Mouse (Mus musculus) lung, adult 18-20 months (tissue): ENCODE measurements at regions not wholly inside any gene's neighbourhood (a gene's known extent, or its start where the extent isn't known, plus 50 kb on each side); places are given as distances from the start of the nearest gene placed in this dataset.
A peak's percentile ranks its signal among the peaks of the same experiment; 100 is the strongest.
"Not testable (repeated sequence)": the region's sequence is repeated elsewhere in the genome, so short reads cannot be mapped to it uniquely, and the experiment has no call there.

Experiments
- DNase-seq, 2 experiments: peaks; one replicate each; pipeline ENCODE4 v3.0.0; 2022; ENCODE audit warnings: mixed read lengths in 2 of 2

GRCm38 (mm10) chr6:22716864-22717557 is 158.3 kb upstream of the Ptprz1 start:
- DNase-seq = no peak

DNA sequence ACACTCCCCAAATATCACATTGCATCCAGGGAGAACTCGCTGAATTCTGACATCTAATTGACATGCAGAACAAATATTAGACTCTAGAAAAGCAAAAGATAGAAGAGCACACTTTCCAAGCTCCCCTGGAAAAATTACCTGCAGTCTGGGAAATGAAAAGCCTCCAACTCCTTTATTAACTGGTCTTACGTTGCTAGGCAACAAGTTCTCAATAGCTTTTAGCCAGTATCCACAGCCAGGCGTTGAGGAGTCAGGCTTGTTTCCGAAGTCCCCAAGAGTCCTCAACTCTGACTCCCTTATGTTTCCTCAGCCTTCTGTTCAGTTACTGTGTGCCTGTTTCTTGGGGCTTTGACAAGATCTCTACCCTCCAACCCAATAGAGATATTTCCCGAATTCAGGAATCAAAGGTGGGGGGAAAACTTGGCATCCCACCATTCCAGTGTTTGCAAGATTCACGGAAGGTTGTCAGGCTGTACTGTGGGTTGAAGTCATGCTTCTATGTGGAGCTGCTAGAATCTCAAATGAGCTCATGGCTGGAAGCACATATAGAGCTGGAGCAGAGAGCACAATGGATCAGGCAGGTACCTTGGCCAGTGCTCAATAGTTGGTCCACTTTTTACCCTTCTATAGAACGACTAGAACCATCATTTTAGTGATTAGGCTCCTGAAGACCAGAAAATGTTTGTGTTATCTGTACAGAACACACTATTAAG is 159.0 kb upstream of the Ptprz1 start:
- no peak for DNase-seq

DNA sequence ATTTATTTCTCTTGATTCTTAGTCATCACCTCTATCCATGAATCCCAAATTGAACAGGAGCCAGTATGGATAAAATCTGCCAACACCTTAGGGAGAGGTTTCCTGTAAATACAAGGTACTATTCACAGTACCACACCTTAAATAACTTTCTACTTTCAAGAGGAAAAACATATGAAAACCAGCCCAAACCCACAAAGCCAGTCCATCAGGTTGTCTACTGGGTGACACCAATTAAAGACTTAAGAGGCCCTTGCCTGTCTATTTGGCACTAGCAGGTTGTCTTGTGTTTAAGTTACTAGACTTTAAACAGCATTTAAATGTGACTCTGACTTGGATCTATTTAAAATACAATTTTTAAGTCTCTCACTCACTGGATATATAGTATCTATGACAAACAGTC is 177.1 kb upstream of the Ptprz1 start:
- DNase-seq = no peak

DNA sequence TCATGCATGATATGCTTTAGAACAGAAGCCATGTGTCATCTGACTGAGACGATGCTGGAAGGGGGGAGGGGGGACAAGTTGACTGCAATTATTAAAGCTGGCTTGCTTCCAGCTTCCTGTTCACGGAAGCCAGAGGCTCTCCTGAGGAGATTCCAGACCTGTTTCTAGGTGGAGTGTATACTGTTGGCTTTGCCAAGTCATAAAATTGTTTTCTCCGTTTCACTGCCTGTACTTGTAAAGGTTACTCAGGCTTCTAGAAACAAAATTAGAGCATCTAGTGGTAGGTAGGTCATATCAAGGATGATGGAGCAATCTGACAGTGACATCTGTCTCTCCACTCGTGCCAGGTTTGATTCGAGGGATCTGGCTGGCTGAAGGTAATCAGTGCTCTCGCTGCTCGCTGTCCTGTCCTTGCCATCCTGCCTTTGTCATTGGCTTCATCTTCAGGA is 186.6 kb upstream of the Ptprz1 start:
- DNase-seq = no peak

- DNase-seq = no peak
These were observed 200.7 kb upstream of the Ptprz1 start for GRCm38 (mm10) chr6:22674586-22674929.

DNA sequence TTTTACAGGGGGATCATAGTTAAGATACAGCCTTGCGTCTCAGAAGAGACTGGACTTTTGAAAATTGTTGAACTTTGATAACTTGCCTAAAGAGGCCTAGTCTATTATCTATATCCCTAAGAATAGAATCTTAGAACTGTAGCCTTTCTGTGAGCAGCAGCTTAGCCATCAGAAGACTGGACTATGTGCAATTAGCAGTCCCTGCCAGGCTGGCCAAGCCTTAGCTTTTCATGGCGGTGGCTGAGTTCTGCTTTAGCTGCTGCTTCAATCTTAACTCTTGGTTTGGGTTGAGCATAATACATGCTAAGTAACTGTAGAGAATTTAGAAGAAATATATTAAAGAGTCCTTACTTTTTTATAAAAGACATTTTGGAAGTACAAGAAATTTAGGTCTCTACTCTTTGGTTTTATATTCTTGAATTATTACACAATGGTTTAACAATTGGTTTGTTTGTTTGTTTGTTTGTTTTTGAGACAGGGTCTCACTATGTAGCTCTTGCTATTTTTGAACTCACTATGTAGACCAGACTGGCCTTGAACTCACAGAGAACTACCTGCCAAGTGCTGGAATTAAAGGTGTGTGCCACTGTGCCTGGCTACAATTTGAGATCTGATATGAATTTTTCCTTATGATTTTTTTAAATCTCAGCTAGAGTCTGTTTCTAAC is 201.2 kb upstream of the Ptprz1 start:
- DNase-seq = no peak

DNA sequence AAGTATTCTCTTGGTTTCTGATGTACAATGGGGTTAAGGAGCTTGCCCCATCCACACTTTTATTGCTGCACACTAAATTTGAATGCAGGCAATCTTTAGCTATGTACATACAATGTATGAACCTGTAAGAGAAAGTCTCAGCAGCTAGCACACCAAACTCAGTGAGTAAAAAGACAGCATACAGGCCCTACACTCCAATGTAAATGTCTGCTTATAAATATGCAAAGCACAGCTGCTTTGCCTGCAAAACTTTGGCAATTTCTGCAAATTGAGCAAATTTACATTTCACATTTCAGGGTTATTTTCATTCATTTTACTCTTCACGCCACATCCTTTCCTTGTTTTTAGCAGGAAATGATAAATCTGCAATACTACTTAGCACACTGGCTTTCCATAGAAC is 203.8 kb upstream of the Ptprz1 start:
- DNase-seq = no peak

- no peak for DNase-seq
These were observed 206.9 kb upstream of the Ptprz1 start for GRCm38 (mm10) chr6:22668190-22668975.

DNA sequence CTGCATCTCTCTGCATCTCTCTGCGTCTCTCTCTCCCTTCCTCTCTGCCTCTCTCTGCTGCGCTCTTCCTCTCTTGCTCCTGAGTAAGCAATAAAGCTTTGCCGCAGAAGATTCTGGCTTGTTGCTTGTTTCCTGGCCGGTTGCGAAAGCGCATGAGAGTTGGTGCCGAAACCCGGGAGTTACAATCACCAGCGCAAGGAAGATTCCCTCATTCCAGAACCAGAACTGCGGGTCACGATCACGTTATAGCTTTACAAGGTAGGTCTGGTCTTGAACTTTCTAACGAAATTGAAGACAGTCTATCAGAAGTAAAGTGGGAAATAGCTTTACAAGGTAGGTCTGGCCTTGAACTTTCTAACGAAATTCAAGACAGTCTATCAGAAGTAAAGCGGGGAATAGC is 217.9 kb upstream of the Ptprz1 start:
- not testable (repeated sequence) for DNase-seq

- DNase-seq = no peak
These were observed 235.2 kb upstream of the Ptprz1 start for GRCm38 (mm10) chr6:22640100-22640499.

- DNase-seq = no peak
These were observed 240.2 kb upstream of the Ptprz1 start for GRCm38 (mm10) chr6:22635141-22635540.

- no peak for DNase-seq
These were observed 240.6 kb upstream of the Ptprz1 start for GRCm38 (mm10) chr6:22634740-22635139.

DNA sequence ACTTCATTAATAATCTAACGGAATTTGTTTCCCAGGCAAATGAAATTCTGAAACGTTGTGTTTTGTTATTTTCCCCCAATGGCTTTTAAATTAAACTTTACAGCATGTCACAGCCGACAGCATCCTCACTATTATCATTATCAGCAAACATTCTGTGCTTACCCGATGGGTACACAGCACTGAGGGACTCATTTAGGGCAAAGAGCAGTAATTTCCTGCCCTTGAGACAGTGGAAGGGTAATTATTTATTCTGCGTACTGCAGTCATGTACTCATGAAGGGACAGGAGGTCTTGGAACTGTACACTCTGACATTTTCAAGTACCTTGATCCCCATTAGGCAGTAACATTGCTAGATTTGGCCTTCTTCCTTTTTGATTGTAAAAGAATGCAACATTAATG is 235.5 kb upstream of the Fam3c start:
- no peak for DNase-seq

GRCm38 (mm10) chr6:22584851-22585250 is 228.8 kb upstream of the Fam3c start:
- DNase-seq = no peak

DNA sequence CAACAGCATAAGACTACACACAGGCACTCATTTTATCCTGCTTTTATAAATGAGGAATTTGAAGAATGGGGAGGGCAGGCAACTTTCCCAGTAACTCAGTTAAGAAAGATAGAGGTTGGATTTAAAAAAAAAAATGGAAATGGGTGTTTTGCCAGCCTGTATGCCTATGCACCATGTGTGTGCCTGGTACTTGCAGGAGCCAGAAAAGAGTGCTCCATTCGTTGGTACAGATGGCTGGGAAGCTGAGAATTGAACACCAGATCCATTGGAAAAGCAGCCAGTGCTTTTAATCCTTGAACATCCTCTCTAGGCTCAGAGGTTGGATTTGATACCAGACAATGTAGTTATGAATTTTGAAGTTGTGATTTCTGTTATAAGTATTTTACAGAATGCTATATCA is 216.9 kb upstream of the Fam3c start:
- DNase-seq = no peak

GRCm38 (mm10) chr6:22567891-22568290 is 211.8 kb upstream of the Fam3c start:
- DNase-seq = no peak

- DNase-seq = no peak
These were observed 192.5 kb upstream of the Fam3c start for GRCm38 (mm10) chr6:22548296-22549245.

- DNase-seq = no peak
These were observed 185.6 kb upstream of the Fam3c start for GRCm38 (mm10) chr6:22541603-22542002.

GRCm38 (mm10) chr6:22538254-22538653 is 182.2 kb upstream of the Fam3c start:
- DNase-seq = peak in 1 of 2 experiments; percentile 6

- DNase-seq = no peak
These were observed 168.3 kb upstream of the Fam3c start for GRCm38 (mm10) chr6:22524384-22524783.

DNA sequence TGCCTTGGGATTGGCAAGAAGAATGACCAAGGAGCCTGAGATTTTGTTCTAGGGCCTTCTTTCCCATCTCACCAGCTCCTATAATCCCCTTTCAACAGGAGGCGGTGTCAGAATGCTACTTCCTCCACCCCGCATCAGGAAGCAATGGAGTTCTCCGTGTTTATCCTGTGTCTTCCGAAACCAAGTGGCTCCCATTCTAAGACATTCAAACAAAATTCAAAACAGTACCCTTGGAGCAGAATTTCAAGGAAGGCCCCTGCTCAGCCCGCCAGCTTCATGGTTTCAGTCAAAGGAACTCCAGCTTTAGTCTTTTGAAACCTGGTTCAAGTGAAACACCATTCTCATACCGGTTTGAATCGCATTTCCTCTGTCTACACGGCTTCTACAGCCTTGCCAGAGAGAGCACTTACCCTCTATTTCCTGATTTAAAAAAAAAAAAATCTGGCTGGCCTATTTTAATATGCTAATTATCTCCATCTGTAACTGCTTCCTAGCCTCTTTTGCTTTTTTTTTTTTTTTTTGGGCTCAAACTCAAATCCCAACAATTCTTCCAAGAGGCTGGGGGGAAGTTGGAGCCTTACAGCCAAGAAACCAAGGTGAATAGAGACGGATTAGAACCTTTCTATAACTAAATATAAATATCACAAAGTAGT is 167.7 kb upstream of the Fam3c start:
- DNase-seq = no peak

- DNase-seq = no peak
These were observed 150.8 kb upstream of the Fam3c start for GRCm38 (mm10) chr6:22506871-22507270.
